Mouse (Mus musculus): Measurements from ENCODE around the gene Ccl11.

Gene Ccl11

GRCm38 (mm10) chr11:82053849-82054248, 3.8 kb upstream of the Ccl11 start:
- DNase-seq (ENCODE audit: low spot score), result no peak

- DNase-seq (ENCODE audit: low spot score), result no peak
These were observed 4.6 kb downstream of the Ccl11 start for GRCm38 (mm10) chr11:82062226-82062625.

DNA sequence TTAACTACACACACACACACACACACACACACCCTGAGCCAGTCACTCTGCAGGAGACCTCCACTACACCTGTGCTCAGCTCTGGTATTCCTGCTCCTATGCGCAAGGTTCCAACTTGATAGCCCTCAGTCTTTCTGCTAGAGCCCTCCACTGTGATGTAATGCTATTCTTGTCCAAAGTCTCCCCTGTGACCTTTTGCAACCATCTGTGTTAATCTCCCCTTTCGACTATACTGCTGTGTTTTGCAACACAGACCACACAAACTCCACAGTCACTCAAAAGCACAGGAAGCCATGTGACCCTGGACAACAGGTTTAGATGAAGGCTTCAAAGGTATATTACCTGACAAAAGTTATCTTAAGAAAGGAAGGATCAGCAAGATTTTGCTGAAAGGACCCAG, 5.8 kb downstream of the Ccl11 start:
- DNase-seq (ENCODE audit: low spot score), result no peak

DNA sequence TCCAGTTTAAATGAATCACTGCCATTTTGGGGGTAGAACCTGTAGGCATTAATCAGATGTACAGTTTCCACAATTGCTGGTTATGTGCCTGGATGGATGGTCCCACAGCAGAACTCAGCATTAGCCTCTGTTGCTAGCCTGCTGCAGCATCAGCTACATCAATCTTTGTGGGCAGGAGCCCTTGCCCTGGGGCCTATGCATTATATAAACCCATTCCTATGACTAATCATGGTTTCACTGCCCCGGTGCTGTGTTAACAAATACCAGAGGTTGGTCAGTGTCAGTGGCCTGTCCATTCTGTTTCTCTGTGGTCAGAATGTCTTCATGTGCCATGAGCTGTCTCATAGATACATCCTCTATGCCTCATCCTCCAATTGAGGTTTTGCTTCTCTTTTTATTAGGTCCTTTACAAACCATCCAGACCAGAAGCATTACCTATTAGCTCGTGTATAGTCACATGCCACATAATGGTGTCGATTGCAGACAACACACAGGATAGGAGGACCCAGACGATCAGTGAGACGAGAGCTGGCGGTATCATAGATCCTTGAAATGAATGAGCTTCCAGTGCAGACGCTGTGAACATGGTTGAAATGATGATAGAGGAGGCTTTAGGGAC, 9.4 kb downstream of the Ccl11 start:
- no peak for DNase-seq (ENCODE audit: low spot score)

GRCm38 (mm10) chr11:82071076-82071475, 13.5 kb downstream of the Ccl11 start:
- no peak for DNase-seq (ENCODE audit: low spot score)

DNA sequence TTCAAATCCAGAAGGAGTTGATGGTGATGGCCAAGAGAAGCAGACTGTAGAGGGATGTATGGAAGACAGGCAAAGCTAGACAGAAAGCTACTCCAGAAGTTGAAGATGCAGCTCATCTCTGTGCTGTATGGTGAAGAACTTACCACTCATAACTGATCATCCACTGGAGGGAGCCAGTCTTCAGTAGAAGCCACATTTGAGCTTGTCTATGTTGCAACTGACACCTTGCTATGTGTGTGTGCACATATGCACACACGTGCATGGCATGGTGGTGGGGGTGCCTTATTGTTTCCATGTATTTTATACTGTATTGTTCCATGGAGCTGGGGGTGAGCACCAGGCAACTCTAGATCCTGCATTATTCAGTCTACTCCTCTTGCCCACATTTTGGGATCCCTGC, 14.8 kb downstream of the Ccl11 start:
- no peak for DNase-seq (ENCODE audit: low spot score)

GRCm38 (mm10) chr11:82072984-82073383, 15.4 kb downstream of the Ccl11 start:
- DNase-seq (ENCODE audit: low spot score), result no peak

DNA sequence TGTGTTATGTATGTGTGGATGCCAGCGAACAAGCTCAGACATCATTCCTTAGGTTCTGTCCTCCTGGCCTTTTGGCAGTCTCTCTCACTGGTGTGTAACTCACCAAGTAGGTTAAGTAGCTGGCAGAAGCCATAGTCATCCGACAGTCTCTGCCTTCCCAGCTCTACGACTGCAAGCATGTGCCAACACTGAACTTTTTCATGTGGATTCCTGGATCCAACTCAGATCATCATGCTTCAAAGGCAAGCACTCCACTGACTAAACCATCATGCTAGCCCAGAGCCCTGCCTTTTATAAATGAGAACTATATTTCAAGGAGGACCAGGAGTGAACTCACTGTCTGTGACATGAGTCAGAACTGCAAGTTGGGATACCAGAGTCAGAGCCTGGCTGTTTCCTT, 16.1 kb downstream of the Ccl11 start:
- DNase-seq (ENCODE audit: low spot score), result no peak

GRCm38 (mm10) chr11:82077031-82077430, 19.4 kb downstream of the Ccl11 start:
- DNase-seq (ENCODE audit: low spot score), result no peak

- no peak for DNase-seq (ENCODE audit: low spot score)
These were observed 20.6 kb downstream of the Ccl11 start for GRCm38 (mm10) chr11:82078136-82078730.

- no peak for DNase-seq (ENCODE audit: low spot score)
These were observed 23.2 kb downstream of the Ccl11 start for GRCm38 (mm10) chr11:82080865-82081264.

DNA sequence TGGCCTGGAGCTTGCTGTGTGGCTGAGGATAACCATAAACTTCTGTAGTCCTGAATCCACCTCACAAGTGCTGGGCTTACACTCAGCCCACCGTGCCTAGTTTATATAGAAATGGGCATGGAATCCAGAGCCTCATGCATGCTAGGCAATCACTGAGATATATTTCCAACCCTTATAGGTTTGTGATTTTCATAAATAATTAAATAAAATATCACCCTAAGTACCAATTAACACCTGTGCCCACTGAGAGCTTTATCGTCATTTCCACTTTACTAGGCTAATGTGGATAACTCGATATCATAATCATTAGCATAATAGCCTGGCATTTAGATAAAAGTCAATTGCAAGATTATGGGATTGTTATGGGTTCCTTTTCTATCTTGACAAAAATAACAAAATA, 26.7 kb downstream of the Ccl11 start:
- DNase-seq (ENCODE audit: low spot score), result no peak

- DNase-seq (ENCODE audit: low spot score), result no peak
These were observed 42.1 kb downstream of the Ccl11 start for GRCm38 (mm10) chr11:82099511-82100323.

DNA sequence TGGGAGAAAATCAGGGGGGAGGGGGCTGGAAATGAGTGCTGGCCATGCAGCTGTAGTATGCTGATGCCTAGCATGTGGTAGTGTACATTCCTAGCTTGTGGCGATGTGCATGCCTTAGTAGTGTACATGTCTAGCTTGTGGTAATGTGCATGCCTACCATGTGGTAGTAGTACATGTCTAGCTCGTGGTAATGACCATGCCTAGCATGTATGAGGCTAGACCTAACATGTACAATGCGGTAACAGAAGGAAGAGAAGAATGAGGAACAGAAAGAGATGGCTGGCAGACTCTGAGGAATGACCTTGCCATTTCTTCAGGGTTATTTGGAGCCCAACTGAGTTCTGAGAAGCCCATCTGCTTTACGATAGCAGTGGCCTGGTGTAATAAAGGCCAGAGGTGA, 43.5 kb downstream of the Ccl11 start:
- DNase-seq (ENCODE audit: low spot score), result no peak

DNA sequence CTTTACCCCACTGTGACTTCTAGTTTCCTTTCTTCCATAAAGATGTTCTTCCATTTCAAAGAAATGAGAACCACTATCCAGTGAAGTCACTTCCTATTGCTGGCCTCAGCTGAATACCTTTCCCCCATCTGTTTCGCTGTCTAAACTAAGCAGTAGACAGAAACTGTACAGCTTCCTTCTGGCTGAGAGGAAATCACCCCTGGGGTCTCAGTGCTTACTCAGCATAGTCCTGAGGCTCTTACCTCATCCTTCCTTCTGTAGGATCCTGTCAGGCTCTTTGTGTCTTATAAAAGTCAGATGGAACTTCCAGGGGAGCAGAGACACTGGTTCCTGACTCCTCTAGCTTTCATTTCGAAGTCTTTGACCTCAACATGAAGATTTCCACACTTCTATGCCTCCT, 43.9 kb downstream of the Ccl11 start, which contains the start of gene Ccl12:
Gene Ccl12 (plus strand): TSS at position 317 of the 400 bp plus-strand sequence.
- DNase-seq (ENCODE audit: low spot score), result no peak

- DNase-seq (ENCODE audit: low spot score), result no peak
These were observed 52.0 kb downstream of the Ccl11 start for GRCm38 (mm10) chr11:82109611-82110010.

DNA sequence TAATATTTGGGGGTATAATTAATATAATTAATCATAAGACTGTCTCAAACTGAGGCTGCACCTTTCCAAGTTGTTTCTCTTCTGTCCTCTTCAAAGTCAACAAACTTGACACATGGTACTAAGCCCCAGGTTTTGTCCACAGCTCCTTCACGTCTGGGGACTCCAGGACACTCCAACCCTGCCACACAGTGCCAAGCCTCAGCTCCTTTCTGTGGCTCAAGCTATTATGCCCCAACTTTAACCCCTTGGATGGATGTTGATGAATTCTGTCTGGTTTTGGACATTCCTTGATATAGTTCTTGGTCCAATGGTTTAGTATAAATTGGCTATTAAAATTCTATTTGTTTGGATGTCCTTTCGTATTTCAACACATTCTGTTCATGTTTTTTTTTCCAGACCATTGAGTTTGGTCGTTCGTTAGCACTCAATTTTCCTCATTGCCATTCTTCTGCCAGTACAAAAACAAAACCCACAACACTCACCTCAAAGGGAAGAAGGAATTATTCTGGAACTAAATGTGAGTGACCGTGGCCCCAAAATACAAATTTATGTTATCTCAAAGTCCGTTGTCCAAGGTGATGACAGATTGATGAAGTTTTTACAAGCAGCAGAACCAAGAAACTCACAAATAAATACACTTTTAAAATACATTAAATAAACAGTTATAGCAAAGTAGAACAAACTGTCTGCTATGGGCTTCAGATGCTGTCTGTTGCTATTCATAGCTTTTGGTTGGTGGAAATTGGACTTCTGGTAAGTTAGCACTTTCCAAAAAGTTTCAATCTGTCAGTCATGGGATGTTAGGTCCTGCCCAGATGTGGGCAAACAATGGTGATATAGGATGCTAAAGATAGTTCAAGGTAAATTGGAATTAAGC, 53.0 kb downstream of the Ccl11 start:
- no peak for DNase-seq (ENCODE audit: low spot score)

Data from ovary, postnatal 10 days (tissue).